Mouse (Mus musculus): ENCODE results near the gene Slc2a3. TPM values are rescaled to one million over a fixed set of nuclear protein-coding genes. Genes with fewer than 3 reads are reported as not detected.

Slc2a3 gene
- 23.0 TPM for total RNA-seq (2023)

DNA sequence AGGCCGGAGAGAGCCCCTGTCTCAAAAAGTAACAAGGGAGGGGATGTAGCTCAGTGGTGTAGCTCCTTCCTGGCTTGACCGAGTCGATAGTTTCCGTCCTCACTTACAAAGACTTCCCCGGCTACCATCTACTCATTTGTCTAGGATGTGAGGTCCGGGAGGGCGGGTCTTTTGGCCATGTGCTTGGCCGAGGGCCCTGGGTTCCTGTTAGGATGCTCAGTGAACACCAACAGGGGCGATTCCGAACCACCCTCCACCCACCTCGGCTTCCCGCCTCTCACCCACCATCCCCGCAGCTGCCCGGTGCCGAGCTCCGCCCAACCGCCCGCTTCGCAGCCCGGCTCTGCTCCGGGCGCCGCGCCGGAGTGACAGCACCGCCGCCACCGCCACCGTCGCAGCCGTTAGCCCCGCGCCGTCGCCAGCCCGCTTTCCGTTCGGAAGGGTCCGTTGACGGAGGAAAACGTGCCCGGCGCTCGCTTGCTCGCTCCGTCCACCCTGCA lies at the start of gene Slc2a3:
Gene Slc2a3 (minus strand): TSS at position 340 of the 500 bp plus-strand sequence.

DNA sequence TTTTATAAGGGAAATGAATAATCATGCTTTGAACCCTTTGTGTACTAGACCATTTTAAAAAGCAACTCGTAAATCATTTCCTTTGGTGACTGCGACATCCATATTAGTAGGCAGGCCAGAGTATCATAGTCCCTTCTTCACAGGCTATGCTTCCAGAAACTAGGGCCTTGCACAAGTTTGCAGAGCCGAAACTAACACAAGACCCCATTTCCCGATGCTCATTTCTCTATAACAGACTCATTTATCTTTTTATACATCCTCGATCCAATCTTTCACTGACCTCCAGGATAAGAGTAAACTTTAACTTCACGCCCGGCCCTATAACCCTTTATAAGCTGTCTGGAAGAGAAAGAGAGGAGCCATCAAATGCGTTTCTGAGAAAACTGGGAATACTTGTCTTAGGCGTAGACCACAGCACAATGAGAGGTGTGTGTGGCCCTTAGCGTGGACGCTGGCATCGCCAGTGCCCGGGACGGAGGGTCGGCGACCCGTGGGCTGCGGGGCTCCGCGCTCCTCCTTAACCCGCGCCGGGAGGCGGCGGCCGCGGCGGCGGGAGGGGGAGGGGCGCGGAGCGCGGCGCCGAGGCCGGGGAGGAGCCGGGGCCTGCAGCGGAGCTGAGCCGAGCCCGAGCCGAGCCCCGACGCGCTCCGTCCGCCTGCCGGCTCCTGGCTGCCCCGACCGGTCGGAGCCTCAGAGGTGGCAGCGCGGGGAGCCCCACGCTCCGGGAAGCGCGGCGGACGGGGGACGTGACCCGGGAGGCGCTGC lies 18.0 kb upstream of the Slc2a3 start, which contains the start of gene Foxj2:
Gene Foxj2 (plus strand): TSS at position 609 of the 765 bp plus-strand sequence.

DNA sequence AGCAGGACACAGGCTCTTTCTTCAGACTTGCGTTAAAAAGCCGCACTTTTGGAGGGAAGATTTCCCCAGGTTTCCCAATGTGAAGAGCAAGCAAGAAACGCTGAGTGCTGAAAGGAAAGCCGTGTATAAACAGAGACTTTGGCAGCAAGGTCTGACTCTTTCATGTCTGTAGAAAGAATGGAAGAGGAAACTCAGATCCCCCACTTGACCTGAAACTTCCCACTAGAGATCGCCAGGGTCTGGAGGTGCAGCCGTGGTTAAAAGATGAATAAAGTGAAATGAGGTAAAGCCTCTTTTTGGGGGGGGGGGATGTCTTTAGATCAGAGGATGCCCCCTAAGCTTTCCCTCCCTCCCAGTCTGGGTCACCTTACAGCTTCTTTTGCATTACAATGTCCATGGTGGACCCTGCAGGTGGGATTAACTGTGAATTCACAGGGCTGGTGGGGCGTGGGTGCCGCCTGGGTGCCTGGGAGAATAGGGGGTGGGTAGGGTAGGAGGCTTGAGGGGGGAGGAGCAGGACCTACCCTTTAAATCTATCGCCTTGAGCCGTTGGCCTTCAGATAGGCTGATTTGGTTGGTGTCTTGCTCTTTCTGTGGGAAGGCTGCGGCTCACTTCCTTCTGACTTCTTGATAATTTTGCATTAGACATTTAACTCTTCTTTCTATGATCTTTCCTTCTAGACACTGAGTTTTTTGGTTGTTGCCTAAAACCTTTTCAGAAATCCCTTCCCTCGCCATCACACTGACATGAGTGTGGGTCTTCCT lies 94.2 kb downstream of the Slc2a3 start, which contains the start of gene Nanog:
Gene Nanog (plus strand): TSS at position 454 of the 765 bp plus-strand sequence.

Other genes starting within 250 kb of the Slc2a3 start
- not detected for gene Aicda, start 247.8 kb downstream of the Slc2a3 start, total RNA-seq (2023)
- gene Apobec1, start 199.2 kb downstream of the Slc2a3 start, total RNA-seq (2023), result 15.5 TPM
- not detected for gene Gdf3, start 191.6 kb downstream of the Slc2a3 start, total RNA-seq (2023)
- gene Dppa3, start 175.2 kb downstream of the Slc2a3 start, total RNA-seq (2023), result not detected
- gene Nanog, start 94.2 kb downstream of the Slc2a3 start, total RNA-seq (2023), result not detected
- gene Foxj2, start 18.3 kb upstream of the Slc2a3 start, total RNA-seq (2023), result 36.4 TPM
- gene C3ar1, start 54.5 kb upstream of the Slc2a3 start, total RNA-seq (2023), result 0.18 TPM
- 56.2 TPM for gene Necap1, start 72.8 kb upstream of the Slc2a3 start, total RNA-seq (2023)
- gene Clec4a1, start 120.2 kb upstream of the Slc2a3 start, total RNA-seq (2023), result 0.74 TPM
- 2.6 TPM for gene Clec4a3, start 150.9 kb upstream of the Slc2a3 start, total RNA-seq (2023)
- gene Clec4a4, start 188.7 kb upstream of the Slc2a3 start, total RNA-seq (2023), result not detected
- 1.3 TPM for gene Clec4b1, start 248.3 kb upstream of the Slc2a3 start, total RNA-seq (2023)

All from CD4-positive naive resting alpha-beta T cell, adult 57 days (primary cell).